Mouse (Mus musculus) left cerebral cortex, adult 6 months (tissue): ENCODE data around the gene Hrh3. TPM values are rescaled to one million over a fixed set of nuclear protein-coding genes. Genes with fewer than 3 reads are reported as not detected.

Source experiments
- long read RNA-seq, 2 experiments: library from polyadenylated mRNA; unstranded; transcript quantifications; one replicate each; pipeline ENCODE4 v2.0.0; 2019 to 2020
- polyA plus RNA-seq: library from polyadenylated mRNA; unstranded; fragments of <200 nt; fragmentation: Nextera tagmentation; gene quantifications from 2 replicates; pipeline ENCODE4 v1.2.3, GENCODE M21; 2021

Gene Hrh3
- 52.0 and 77.2 TPM in 2 replicates for polyA plus RNA-seq
- long read RNA-seq, experiment 1, transcript Hrh3-201 (3 exons, 2,706 nt) = major isoform, 136 of 327 reads
- long read RNA-seq, experiment 1, transcript Hrh3-206 (2 exons, 1,040 nt) = minor isoform, 8 of 327 reads
- long read RNA-seq, experiment 1, transcript Hrh3-207 (3 exons, 1,574 nt) = minor isoform, 129 of 327 reads
- long read RNA-seq, experiment 1, partial matches to known transcripts = 0 of 327 reads
- long read RNA-seq, experiment 1, other reads (novel, unspliced or antisense) = 54 of 327 reads
- long read RNA-seq, experiment 2, transcript Hrh3-201 (3 exons, 2,706 nt) = major isoform, 5 of 23 reads
- long read RNA-seq, experiment 2, partial matches to known transcripts = 0 of 23 reads
- long read RNA-seq, experiment 2, other reads (novel, unspliced or antisense) = 14 of 23 reads

GRCm38 (mm10) chr2:180103978-180104658 lies at the start of gene Hrh3:
Gene Hrh3 (minus strand): TSS chr2:180104488.

GRCm38 (mm10) chr2:180118661-180119438 lies 14.6 kb upstream of the Hrh3 start, which contains the start of gene Osbpl2:
Gene Osbpl2 (plus strand): TSS chr2:180119306.

GRCm38 (mm10) chr2:180070481-180071453 lies 33.5 kb downstream of the Hrh3 start, which contains the start of gene Mtg2:
Gene Mtg2 (plus strand): TSS chr2:180070588.

Other genes with a start within 250 kb of the Hrh3 start
- gene Taf4, start 127.8 kb downstream of the Hrh3 start, polyA plus RNA-seq = 0.85 and 1.2 TPM in 2 replicates
- gene Lsm14b, start 79.5 kb downstream of the Hrh3 start, polyA plus RNA-seq = 2.1 and 2.7 TPM in 2 replicates
- gene Psma7, start 62.1 kb downstream of the Hrh3 start, polyA plus RNA-seq = 600 and 641 TPM in 2 replicates
- 13.3 and 16.0 TPM in 2 replicates for gene Ss18l1, start 62.0 kb downstream of the Hrh3 start, polyA plus RNA-seq
- 17.7 and 21.4 TPM in 2 replicates for gene Mtg2, start 33.9 kb downstream of the Hrh3 start, polyA plus RNA-seq
- gene Osbpl2, start 14.8 kb upstream of the Hrh3 start, polyA plus RNA-seq = 23.2 and 33.8 TPM in 2 replicates
- gene Adrm1, start 67.0 kb upstream of the Hrh3 start, polyA plus RNA-seq = 113 and 133 TPM in 2 replicates
- gene Lama5, start 121.4 kb upstream of the Hrh3 start, polyA plus RNA-seq = 0.70 and 0.72 TPM in 2 replicates
- 2,420 and 3,364 TPM in 2 replicates for gene Rps21, start 152.9 kb upstream of the Hrh3 start, polyA plus RNA-seq
- 5.1 and 6.5 TPM in 2 replicates for gene Cables2, start 169.0 kb upstream of the Hrh3 start, polyA plus RNA-seq
- gene Rbbp8nl, start 185.4 kb upstream of the Hrh3 start, polyA plus RNA-seq = not detected in 2 replicates
- gene Gata5, start 230.2 kb upstream of the Hrh3 start, polyA plus RNA-seq = not detected in 2 replicates